In the genomic region with DNA sequence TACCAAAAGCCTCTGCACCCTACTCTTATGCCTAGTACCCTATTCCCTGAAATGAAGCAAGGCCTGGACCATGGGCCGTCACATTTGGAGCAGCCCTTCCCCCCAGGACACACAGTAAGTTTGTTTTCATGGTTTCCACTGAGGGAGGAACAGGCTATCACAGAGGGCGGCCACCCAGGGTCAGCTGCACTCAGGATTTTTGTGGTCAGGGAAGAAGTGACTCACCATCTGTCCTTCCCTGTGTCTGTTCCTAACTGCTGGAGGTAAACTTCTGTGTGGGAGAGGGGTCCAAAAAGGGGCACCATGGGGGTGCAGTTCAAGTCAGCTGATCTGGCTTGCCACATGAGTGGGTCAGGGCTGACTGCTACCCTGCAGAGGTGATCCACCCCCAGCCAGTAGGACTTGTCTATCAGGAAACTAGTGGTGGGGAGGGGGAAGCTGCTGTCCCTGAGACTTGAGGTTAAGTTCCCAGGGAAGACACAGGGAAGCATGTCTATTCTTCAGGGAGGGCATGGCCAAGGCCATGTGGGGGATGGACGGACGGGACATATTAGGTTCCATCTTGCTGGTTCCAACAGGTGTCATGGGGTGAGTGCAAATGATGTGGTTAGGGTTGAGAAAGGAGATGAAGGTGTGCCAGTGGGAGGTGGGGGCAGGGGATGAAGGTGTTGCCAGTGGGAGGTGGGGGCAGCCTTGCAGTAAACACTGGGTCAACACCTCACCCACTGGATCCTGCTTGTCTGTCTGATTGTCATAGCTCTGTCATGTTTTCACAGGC, we compare ENCODE assay signal across 12 mouse cellular contexts.
DNase-seq lines count a peak whose midpoint lies in the region; ATAC-seq and TF ChIP-seq lines count a peak whose summit lies in the region.
"Had no signal": no experiment of that assay in that cellular context is flagged by ENCODE, and none has a peak within 500 bp of the region (broad histone marks: within the 10 kb centered on the region; RNA-seq: fewer than 3 reads in every experiment).

No protein-coding gene starts in this region.

- ATAC-seq in kidney, postnatal 0 days (replicated peaks; ENCODE audit: low FRiP score, low read depth) = peak; percentile 22; the same call in 1 of the 2 replicates
- no peak for ATAC-seq in hindbrain, embryonic 12.5 days (ENCODE audit: low FRiP score)

- no peak overlapping the region for H3K9ac ChIP-seq in kidney, postnatal 0 days (ENCODE audit: low read depth, low read length)
- H3K9ac ChIP-seq in hindbrain, embryonic 12.5 days = no peak overlapping the region
- H3K9ac ChIP-seq: forebrain, embryonic 12.5 days; limb, embryonic 12.5 days had no signal

- no peak overlapping the region for H3K4me3 ChIP-seq in kidney, postnatal 0 days (replicated peaks; ENCODE audit: low read depth, low read length)
- no peak overlapping the region for H3K4me3 ChIP-seq in hindbrain, embryonic 12.5 days
- H3K4me3 ChIP-seq: forebrain, embryonic 12.5 days; limb, embryonic 12.5 days had no signal

- 55% methylated on average over 4 of the region's 4 CpGs for WGBS in kidney, postnatal 0 days
- WGBS in hindbrain, embryonic 12.5 days = 76% methylated on average over 4 of the region's 4 CpGs

- H3K27me3 ChIP-seq in kidney, postnatal 0 days (ENCODE audit: insufficient read depth, low read length) = no peaks in the 10 kb centered on the region
- no peaks in the 10 kb centered on the region for H3K27me3 ChIP-seq in hindbrain, embryonic 12.5 days
- H3K27me3 ChIP-seq: forebrain, embryonic 12.5 days; limb, embryonic 12.5 days had no signal

- H3K36me3 ChIP-seq in kidney, postnatal 0 days (ENCODE audit: insufficient read depth, low read length) = no peaks in the 10 kb centered on the region
- H3K36me3 ChIP-seq in hindbrain, embryonic 12.5 days = no peaks in the 10 kb centered on the region
- H3K36me3 ChIP-seq: forebrain, embryonic 12.5 days; limb, embryonic 12.5 days had no signal

- H3K4me2 ChIP-seq in kidney, postnatal 0 days (ENCODE audit: low read length) = no peak overlapping the region
- H3K4me2 ChIP-seq in hindbrain, embryonic 12.5 days (replicated peaks) = no peak overlapping the region
- H3K4me2 ChIP-seq: forebrain, embryonic 12.5 days; limb, embryonic 12.5 days had no signal

- H3K9me3 ChIP-seq in kidney, postnatal 0 days (replicated peaks; ENCODE audit: low read length) = no peaks in the 10 kb centered on the region
- no peaks in the 10 kb centered on the region for H3K9me3 ChIP-seq in hindbrain, embryonic 12.5 days (replicated peaks)
- H3K9me3 ChIP-seq: forebrain, embryonic 12.5 days; limb, embryonic 12.5 days had no signal

- TF ChIP-seq CTCF in kidney, postnatal 0 days (IDR thresholded peaks at IDR 0.05; ENCODE audit: low read depth) = no peak

- DNase-seq in kidney, postnatal 0 days (ENCODE audit: low spot score) = peak; percentile 29
- DNase-seq in kidney, adult 11 months = no peak
- peak; percentile 39 for DNase-seq in adipocyte (ENCODE audit: low spot score)
- DNase-seq in gastrocnemius, postnatal 25 days = peak; percentile 57
- DNase-seq in kidney, postnatal 36 days = peak; percentile 59 to 67
- no peak for DNase-seq in neural tube, embryonic 10.5 days (ENCODE audit: extremely low spot score, low spot score)
- no peak for DNase-seq in spleen, adult 12 weeks (ENCODE audit: low spot score)
- DNase-seq: right cerebral cortex, postnatal 14 days; thymus, postnatal 4 days had no signal

- H3K27ac ChIP-seq in kidney, postnatal 0 days = no peak overlapping the region
- no peak overlapping the region for H3K27ac ChIP-seq in hindbrain, embryonic 12.5 days
- H3K27ac ChIP-seq: forebrain, embryonic 12.5 days; limb, embryonic 12.5 days had no signal

- H3K4me1 ChIP-seq in kidney, postnatal 0 days (replicated peaks; ENCODE audit: insufficient read depth, low read length) = peaks cover 39% of the 10 kb centered on the region
- peaks cover 54% of the 10 kb centered on the region for H3K4me1 ChIP-seq in hindbrain, embryonic 12.5 days

Comparison
In these comparisons a context has a peak if more than half of its experiments do, and no peak if none do; other contexts are left out.
1. DNase-seq: peak in kidney, postnatal 0 days (single experiment), adipocyte (single experiment), gastrocnemius, postnatal 25 days (single experiment) and kidney, postnatal 36 days (2 of 2); none in kidney, adult 11 months (single experiment), neural tube, embryonic 10.5 days (single experiment) and spleen, adult 12 weeks (single experiment).